Mouse (Mus musculus): ENCODE data around the gene Rnaseh2a. TPM values are rescaled to one million over a fixed set of nuclear protein-coding genes. Genes with fewer than 3 reads are reported as not detected.

Gene Rnaseh2a
- total RNA-seq, 4 experiments from 2014 or later, result 89.0 to 142 (median 110) TPM

GRCm38 (mm10) chr8:84982499-84983011 lies 13.0 kb upstream of the Rnaseh2a start:
- DNase-seq, result no peak

- DNase-seq, result no peak
Measured at GRCm38 (mm10) chr8:84981644-84982498, 12.3 kb upstream of the Rnaseh2a start.

GRCm38 (mm10) chr8:84980622-84981358 lies 11.2 kb upstream of the Rnaseh2a start:
- peak; percentile 86 for DNase-seq

DNA sequence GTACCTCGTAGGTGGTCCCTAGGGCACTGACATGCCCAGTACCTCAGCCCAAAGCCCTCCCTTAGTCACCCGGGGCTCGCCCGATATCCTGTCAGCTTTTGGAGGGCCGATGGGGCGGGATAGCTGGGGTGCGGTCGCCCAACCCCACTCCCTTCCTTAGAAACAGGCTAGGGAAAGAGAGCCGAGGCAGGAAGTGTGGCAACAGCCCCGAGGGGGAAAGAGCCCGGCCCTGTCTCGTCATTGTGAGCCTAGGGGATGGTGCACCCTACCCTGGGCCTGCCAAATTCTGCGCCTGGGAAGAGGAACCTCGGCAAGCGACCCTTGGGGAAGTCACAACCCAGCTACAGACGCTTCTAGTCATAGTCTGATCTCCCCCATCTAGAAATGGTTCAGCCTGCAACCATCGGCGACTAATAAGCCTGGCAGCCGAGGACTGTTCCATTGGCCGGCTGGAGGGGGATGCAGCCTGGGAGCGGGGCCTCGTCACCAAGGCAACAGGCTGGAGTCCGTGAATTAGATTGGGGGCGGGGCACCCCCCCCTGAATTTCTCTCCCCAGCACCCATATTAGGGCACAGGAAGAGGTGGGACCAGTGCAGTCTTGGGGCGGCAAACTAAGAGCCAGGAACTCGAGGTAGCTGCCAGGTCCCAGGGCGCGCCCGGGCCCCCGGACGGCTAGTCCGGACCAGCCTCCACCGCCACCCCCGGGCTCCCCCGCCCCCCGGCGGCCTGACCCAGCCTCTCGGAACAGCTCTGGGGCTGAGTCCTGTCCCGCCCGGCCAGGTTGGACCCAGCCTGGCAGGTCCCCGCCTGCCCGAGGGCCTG lies 10.2 kb upstream of the Rnaseh2a start:
- DNase-seq, result peak; percentile 93

DNA sequence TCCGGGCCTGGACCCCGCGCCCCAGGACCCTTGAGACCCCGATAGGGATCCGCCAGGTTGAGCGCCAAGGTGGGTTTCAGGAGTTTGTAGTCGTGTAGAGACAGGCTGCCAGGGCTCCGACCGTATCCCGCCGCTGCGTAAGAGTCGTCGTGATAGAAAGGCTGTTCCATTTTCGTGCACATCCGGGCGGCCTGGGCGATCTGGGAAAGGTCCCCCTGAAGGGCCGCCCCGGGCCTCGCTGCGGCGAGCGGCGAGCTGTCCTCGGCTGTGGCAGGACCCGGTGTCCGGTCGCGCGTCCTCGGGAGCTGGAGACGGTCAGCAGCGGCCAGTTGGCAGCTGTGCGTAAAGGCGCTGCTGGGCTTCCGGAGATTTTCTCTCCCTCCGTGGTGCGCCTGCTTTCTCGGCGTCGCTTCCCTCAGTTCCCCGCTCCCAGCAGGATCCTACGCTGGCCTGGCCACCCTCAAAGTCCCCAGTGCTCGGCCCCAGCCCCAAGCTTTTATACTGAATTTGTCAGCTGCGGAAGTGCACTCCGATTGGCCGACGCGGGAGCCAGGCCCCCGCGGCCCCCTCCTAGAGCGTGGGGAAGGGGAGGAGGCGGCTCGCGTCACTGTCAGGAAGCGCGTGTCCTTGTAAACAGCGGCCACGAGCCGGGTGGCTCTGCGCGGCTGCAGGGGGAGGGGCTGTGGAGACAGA lies 8.8 kb upstream of the Rnaseh2a start, which contains the start of gene Junb:
Junb (minus strand) TSS at position 471 of the 693 bp plus-strand sequence.
- DNase-seq, result peak; percentile 98

GRCm38 (mm10) chr8:84977435-84978247 lies 8.1 kb upstream of the Rnaseh2a start:
- peak; percentile 78 for DNase-seq

DNA sequence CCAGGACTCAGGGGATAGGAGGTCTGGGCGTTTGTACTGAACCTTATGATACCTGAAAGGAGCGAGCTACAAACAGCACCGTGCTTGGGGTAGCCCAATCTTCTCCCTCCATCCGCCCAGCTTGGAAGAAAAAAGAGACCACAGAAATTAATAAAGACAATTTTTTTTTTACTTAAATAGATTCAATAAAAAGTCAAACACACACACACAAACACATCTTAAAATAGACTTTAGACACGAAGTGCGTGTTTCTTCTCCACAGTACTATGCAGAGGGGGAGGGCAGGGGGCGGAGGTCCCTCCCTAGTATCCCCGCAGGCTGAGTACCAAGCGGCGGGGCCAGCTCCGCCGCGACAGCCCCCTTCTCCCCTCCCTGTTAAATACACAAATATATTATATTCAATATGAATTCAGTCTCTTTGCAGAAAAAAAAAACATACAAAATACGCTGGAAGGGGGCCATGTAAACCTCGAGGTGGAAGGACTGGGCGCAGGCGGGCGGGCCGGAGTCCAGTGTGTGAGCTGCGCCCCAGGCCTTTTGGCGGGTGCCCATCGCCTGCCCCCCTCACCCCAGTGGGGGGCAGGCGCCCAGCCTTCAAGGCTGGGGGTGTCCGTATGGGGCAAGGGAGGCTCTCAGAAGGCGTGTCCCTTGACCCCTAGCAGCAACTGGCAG lies 7.3 kb upstream of the Rnaseh2a start:
- no peak for DNase-seq

DNA sequence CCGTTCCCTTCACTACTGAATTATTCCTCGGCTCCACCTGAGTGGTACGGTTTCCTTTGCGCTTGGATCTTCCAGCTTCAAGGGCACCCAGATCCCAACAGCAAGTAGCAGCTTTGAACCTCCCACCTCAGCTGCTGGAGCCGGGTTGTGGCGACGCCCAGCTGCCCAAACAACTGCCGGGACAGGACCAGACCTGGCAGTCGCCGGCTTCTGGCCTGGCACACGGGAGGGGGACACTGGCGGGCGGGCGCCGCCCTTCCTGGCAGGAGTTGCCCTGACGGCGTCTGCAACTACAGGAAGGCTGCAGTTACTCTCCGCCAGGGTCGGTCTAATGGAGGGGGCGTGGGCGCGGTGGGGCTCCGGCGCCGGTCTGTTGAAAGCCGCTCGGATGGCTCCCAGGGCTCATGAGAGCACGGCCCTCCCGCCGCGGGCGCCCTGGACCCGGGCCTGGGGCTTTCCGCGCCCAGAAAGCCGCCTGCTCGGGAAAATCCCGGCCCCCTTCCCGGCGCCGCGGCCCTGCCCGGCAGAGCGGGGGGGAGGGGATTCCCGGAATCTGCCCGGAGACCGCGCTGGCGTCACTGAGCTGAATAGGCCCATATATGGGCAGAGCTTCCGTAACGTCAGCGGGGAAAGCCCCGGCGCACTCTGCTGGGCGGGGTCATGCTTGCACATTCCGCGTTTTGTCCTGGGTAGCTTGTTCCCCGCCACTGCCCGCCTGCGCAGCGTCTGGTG lies 6.6 kb upstream of the Rnaseh2a start:
- peak; percentile 97 for DNase-seq

- peak; percentile 61 for DNase-seq
Measured at GRCm38 (mm10) chr8:84975434-84975833, 5.9 kb upstream of the Rnaseh2a start.

DNA sequence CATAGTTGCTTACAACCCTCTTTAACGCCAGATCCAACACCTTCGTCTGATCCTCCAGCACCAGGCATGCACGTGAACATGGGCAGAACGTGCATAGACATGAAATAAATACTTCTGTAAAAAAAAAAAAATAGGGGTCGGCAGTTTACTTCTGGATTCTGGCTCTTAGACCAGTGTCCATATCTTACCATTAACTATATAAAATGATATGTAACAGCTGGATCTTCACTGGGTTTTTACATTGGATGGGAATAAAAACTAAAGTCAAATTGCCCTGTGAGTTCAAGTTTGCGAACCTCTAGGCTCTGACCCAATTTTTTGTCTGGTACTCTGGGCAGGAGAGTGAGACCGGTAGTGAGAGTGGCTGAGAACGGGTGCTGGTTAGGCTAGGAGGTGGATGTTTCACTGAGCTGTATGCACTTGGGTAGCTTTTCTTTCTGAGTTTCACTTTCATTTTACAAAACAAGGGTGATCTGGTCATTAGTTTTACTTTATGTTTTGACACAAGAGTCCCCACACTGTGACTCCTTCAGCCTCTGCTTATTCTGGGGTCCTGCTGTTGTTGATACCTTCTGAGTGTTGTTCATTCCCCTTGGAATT lies 5.1 kb upstream of the Rnaseh2a start:
- no peak for DNase-seq

GRCm38 (mm10) chr8:84973803-84974542 lies 4.4 kb upstream of the Rnaseh2a start:
- DNase-seq, result peak; percentile 88

DNA sequence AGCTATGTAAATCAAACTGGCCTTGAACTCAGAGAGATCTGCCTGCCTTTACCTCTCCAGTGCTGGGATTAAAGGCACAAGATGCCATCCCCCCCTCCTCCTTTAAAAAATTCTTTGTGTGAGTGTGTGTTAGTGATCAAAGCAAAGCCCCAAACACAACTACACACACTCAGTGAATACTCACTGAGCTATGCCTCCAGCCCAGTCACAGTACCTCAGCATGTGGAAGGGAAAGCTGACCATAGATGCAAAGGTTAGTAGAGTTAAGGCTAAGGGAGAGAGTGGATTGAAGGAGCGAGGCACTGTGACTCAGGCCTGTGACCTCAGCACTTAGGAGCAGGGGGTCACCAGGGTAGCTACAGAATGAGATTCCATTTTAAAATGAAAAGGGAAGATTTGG lies 3.5 kb upstream of the Rnaseh2a start:
- no peak for DNase-seq

GRCm38 (mm10) chr8:84970913-84971312 lies 1.3 kb upstream of the Rnaseh2a start:
- DNase-seq, result no peak

DNA sequence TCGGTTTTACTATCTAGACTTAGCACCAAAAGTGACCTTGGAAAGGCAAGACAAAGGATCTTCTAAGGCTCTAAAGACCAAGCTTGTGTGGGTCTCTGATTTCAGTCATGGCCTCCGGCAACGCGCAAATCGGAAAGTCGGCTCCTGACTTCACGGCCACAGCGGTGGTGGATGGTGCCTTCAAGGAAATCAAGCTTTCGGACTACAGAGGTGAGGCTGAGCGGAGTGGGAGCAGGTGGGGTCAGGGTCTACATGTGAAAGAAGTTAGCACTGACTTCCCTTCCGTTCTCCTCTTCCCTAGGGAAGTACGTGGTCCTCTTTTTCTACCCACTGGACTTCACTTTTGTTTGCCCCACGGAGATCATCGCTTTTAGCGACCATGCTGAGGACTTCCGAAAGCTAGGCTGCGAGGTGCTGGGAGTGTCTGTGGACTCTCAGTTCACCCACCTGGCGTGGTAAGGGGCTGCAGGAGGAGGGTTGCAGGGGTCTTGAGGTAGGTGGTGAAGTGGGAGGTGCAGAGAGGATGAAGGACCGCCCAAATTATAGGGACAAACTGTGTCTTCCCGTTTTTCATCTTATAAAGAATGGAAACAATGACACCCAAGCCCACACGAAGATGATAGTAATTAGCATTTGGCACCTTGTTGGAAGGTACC lies 696 bp upstream of the Rnaseh2a start:
- DNase-seq, result no peak

GRCm38 (mm10) chr8:84968650-84969049 lies 917 bp downstream of the Rnaseh2a start:
- DNase-seq, result no peak

GRCm38 (mm10) chr8:84967532-84968304 lies 1.8 kb downstream of the Rnaseh2a start:
- no peak for DNase-seq

DNA sequence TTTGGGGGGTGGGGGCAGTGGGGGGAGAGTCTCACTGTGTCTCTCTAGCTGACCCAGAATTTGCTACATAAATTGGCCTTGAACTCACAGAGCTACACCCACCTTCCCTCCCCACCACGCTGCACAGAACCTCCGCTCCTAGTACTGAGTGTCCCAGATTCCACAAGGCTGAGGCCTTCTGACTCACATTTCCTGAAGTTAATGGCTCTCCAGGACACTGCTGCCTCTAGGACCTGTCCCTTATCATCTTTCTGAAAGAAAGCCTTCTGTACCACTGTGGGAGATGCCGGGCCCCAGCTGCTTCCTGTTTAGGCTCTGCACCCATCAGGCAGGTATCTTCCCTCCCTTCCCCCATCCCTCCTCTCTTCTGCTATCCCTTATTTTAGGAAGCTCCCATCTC lies 3.0 kb downstream of the Rnaseh2a start:
- DNase-seq, result peak; percentile 67
